8 mouse cellular contexts compared by ENCODE assay signal in genomic region chr5:64579086-64579485, GRCm38 (mm10).
DNase-seq lines count a peak whose midpoint lies in the region; ATAC-seq and TF ChIP-seq lines count a peak whose summit lies in the region.

No protein-coding gene starts in this region.

- 38% methylated on average over 5 of the region's 5 CpGs for WGBS in lung, embryonic 15.5 days
- WGBS in lung, adult 2 months: 59% methylated on average over 5 of the region's 5 CpGs
- WGBS in stomach, postnatal 0 days: 37% methylated on average over 5 of the region's 5 CpGs

- H3K9ac ChIP-seq in lung, embryonic 15.5 days: no peak overlapping the region
- H3K9ac ChIP-seq in stomach, postnatal 0 days (ENCODE audit: low read length): no peak overlapping the region

- no peak for TF ChIP-seq EP300 in stomach, postnatal 0 days (optimal IDR thresholded peaks at IDR 0.05)

- TF ChIP-seq POLR2A in lung, adult 2 months (IDR thresholded peaks at IDR 0.05; ENCODE audit: borderline replicate concordance, extremely low read depth, low read depth, low read length): no peak

- no peaks in the 10 kb centered on the region for H3K9me3 ChIP-seq in lung, embryonic 15.5 days
- no peaks in the 10 kb centered on the region for H3K9me3 ChIP-seq in stomach, postnatal 0 days (ENCODE audit: control insufficient read depth, low read length)

- H3K4me2 ChIP-seq in lung, embryonic 15.5 days: peak overlapping the region; percentile 40; the same call in 1 of the 2 replicates
- H3K4me2 ChIP-seq in stomach, postnatal 0 days (replicated peaks; ENCODE audit: low read depth): no peak overlapping the region

- H3K27me3 ChIP-seq in lung, embryonic 15.5 days: no peaks in the 10 kb centered on the region
- no peaks in the 10 kb centered on the region for H3K27me3 ChIP-seq in stomach, postnatal 0 days (ENCODE audit: control insufficient read depth, insufficient read depth, low read length)

- no peak overlapping the region for H3K4me3 ChIP-seq in lung, embryonic 15.5 days
- no peak overlapping the region for H3K4me3 ChIP-seq in lung, adult 2 months (replicated peaks; ENCODE audit: extremely low read depth, low read depth, low read length)
- H3K4me3 ChIP-seq in stomach, postnatal 0 days (ENCODE audit: low read depth, low read length): no peak overlapping the region

- no peaks in the 10 kb centered on the region for H3K36me3 ChIP-seq in lung, embryonic 15.5 days
- H3K36me3 ChIP-seq in stomach, postnatal 0 days (ENCODE audit: control insufficient read depth, insufficient read depth, low read length): no peaks in the 10 kb centered on the region

- DNase-seq in embryo, embryonic 9.5 days (ENCODE audit: extremely low spot score): peak; percentile 13
- DNase-seq in embryo, embryonic 10.5 days (ENCODE audit: low spot score): no peak
- DNase-seq in lung, adult 2 months: no peak
- peak; percentile 82 to 84 for DNase-seq in kidney, postnatal 36 days
- DNase-seq in stomach, postnatal 0 days (ENCODE audit: low spot score): no peak
- no peak for DNase-seq in layer of hippocampus, postnatal 10 days (ENCODE audit: low spot score in 2 of 2)
- no peak for DNase-seq in right cerebral cortex, postnatal 14 days

- H3K27ac ChIP-seq in lung, embryonic 15.5 days: peak overlapping the region; percentile 84
- peak overlapping the region; percentile 90; the same call in 1 of the 2 replicates for H3K27ac ChIP-seq in stomach, postnatal 0 days (replicated peaks)

- no peak for ATAC-seq in lung, embryonic 15.5 days (ENCODE audit: borderline replicate concordance, extremely low read depth, low FRiP score, low TSS enrichment)
- no peak; the same call in 1 of the 2 replicates for ATAC-seq in stomach, postnatal 0 days (ENCODE audit: low FRiP score, low TSS enrichment)

- H3K4me1 ChIP-seq in lung, embryonic 15.5 days: peaks cover 47% of the 10 kb centered on the region
- H3K4me1 ChIP-seq in lung, adult 2 months (ENCODE audit: control insufficient read depth, insufficient read depth, low read length): peaks cover 5% of the 10 kb centered on the region
- H3K4me1 ChIP-seq in stomach, postnatal 0 days (replicated peaks; ENCODE audit: control insufficient read depth, insufficient read depth): peaks cover 6% of the 10 kb centered on the region

- no peak for TF ChIP-seq CTCF in lung, adult 2 months (IDR thresholded peaks at IDR 0.05; ENCODE audit: insufficient read depth, low read length)
- no peak for TF ChIP-seq CTCF in stomach, postnatal 0 days (IDR thresholded peaks at IDR 0.05; ENCODE audit: low read depth)

Comparison
In these comparisons a context has a peak if more than half of its experiments do, and no peak if none do; other contexts are left out.
1. DNase-seq: peak in embryo, embryonic 9.5 days (single experiment) and kidney, postnatal 36 days (2 of 2); none in embryo, embryonic 10.5 days (single experiment), lung, adult 2 months (single experiment), stomach, postnatal 0 days (single experiment), layer of hippocampus, postnatal 10 days (0 of 2) and right cerebral cortex, postnatal 14 days (single experiment).